Mouse (Mus musculus): ENCODE measurements around the gene Ccdc137. TPM values are rescaled to one million over a fixed set of nuclear protein-coding genes. Genes with fewer than 3 reads are reported as not detected.

The Ccdc137 gene
- polyA plus RNA-seq, 1 experiment from 2014 or later, result 35.5 TPM

GRCm38 (mm10) chr11:120491317-120492023, 33.6 kb downstream of the Ccdc137 start, which contains the start of gene Slc25a10:
TSS of gene Slc25a10 (plus strand) at chr11:120491840.
- Histone ChIP-seq H3K4me3 (peak within 1 kb of the TSS; percentile 99), H3K36me3 (peaks cover 45% of the 10 kb centered on the region)

GRCm38 (mm10) chr11:120492024-120492877, 34.3 kb downstream of the Ccdc137 start:
- under 1% methylated on average over 48 of the region's 48 CpGs for WGBS
- peaks cover 45% of the 10 kb centered on the region for H3K36me3 ChIP-seq
- ATAC-seq (ENCODE audit: borderline replicate concordance, extremely low read depth, low FRiP score, low TSS enrichment), result peak; percentile 21; the same call in 1 of the 2 replicates
- peak overlapping the region; percentile 86 for H3K9ac ChIP-seq
- H3K4me1 ChIP-seq, result peaks cover 37% of the 10 kb centered on the region
- H3K27me3 ChIP-seq, result no peaks in the 10 kb centered on the region
- no peaks in the 10 kb centered on the region for H3K9me3 ChIP-seq
- peak overlapping the region; percentile 85 for H3K27ac ChIP-seq
- H3K4me3 ChIP-seq, result peak overlapping the region; percentile 99
- H3K4me2 ChIP-seq, result peak overlapping the region; percentile 93

More at GRCm38 (mm10) chr11:120491317-120492023, 33.6 kb downstream of the Ccdc137 start, which contains the start of gene Slc25a10:
- Histone ChIP-seq H3K4me2 (peak within 1 kb of the TSS; percentile 93), H3K9ac (peak within 1 kb of the TSS; percentile 86), H3K4me1 (peaks cover 37% of the 10 kb centered on the region), H3K27ac (peak within 1 kb of the TSS; percentile 85), H3K9me3 (no peaks in the 10 kb centered on the region), H3K27me3 (no peaks in the 10 kb centered on the region)
- under 1% methylated on average over 27 of the region's 35 CpGs for WGBS
- peak; percentile 89 for ATAC-seq (ENCODE audit: borderline replicate concordance, extremely low read depth, low FRiP score, low TSS enrichment)

- WGBS, result 24% methylated on average over 3 of the region's 3 CpGs
- peak overlapping the region; percentile 99 for H3K4me3 ChIP-seq
- peak overlapping the region; percentile 93 for H3K4me2 ChIP-seq
- H3K27ac ChIP-seq, result peak overlapping the region; percentile 85
- H3K9me3 ChIP-seq, result no peaks in the 10 kb centered on the region
- no peaks in the 10 kb centered on the region for H3K27me3 ChIP-seq
- H3K4me1 ChIP-seq, result peaks cover 37% of the 10 kb centered on the region
- ATAC-seq (ENCODE audit: borderline replicate concordance, extremely low read depth, low FRiP score, low TSS enrichment), result no peak
- H3K36me3 ChIP-seq, result peaks cover 41% of the 10 kb centered on the region
- H3K9ac ChIP-seq, result peak overlapping the region; percentile 86
These were observed 34.9 kb downstream of the Ccdc137 start for GRCm38 (mm10) chr11:120492878-120493203.

GRCm38 (mm10) chr11:120493351-120493750, 35.4 kb downstream of the Ccdc137 start:
- peak overlapping the region; percentile 85 for H3K27ac ChIP-seq
- peak overlapping the region; percentile 99 for H3K4me3 ChIP-seq
- WGBS, result 41% methylated on average over 3 of the region's 3 CpGs
- H3K9ac ChIP-seq, result peak overlapping the region; percentile 86
- peak overlapping the region; percentile 93 for H3K4me2 ChIP-seq
- ATAC-seq (ENCODE audit: borderline replicate concordance, extremely low read depth, low FRiP score, low TSS enrichment), result no peak
- no peaks in the 10 kb centered on the region for H3K27me3 ChIP-seq
- no peaks in the 10 kb centered on the region for H3K9me3 ChIP-seq
- H3K4me1 ChIP-seq, result peaks cover 37% of the 10 kb centered on the region
- peaks cover 41% of the 10 kb centered on the region for H3K36me3 ChIP-seq

- ATAC-seq (ENCODE audit: borderline replicate concordance, extremely low read depth, low FRiP score, low TSS enrichment), result no peak
- Histone ChIP-seq H3K4me3 (0 out of 2 replicates have a peak overlapping the region, but pooled peaks have one; percentile 99), H3K27ac (no peak overlapping the region), H3K4me1 (peaks cover 37% of the 10 kb centered on the region), H3K9ac (no peak overlapping the region), H3K4me2 (peak overlapping the region; percentile 93), H3K36me3 (peaks cover 41% of the 10 kb centered on the region), H3K27me3 (no peaks in the 10 kb centered on the region), H3K9me3 (no peaks in the 10 kb centered on the region)
- WGBS, result 74% methylated on average over 3 of the region's 3 CpGs
These were observed 36.0 kb downstream of the Ccdc137 start for GRCm38 (mm10) chr11:120493911-120494310.

GRCm38 (mm10) chr11:120497436-120497835, 39.5 kb downstream of the Ccdc137 start:
- peaks cover 27% of the 10 kb centered on the region for H3K4me1 ChIP-seq
- 86% methylated on average over 3 of the region's 3 CpGs for WGBS
- H3K4me3 ChIP-seq, result no peak overlapping the region
- H3K9me3 ChIP-seq, result no peaks in the 10 kb centered on the region
- no peak overlapping the region for H3K4me2 ChIP-seq
- H3K27ac ChIP-seq, result no peak overlapping the region
- H3K27me3 ChIP-seq, result no peaks in the 10 kb centered on the region
- H3K9ac ChIP-seq, result no peak overlapping the region
- peaks cover 39% of the 10 kb centered on the region for H3K36me3 ChIP-seq
- no peak for ATAC-seq (ENCODE audit: borderline replicate concordance, extremely low read depth, low FRiP score, low TSS enrichment)

GRCm38 (mm10) chr11:120498226-120498625, 40.3 kb downstream of the Ccdc137 start:
- Histone ChIP-seq H3K27ac (no peak overlapping the region), H3K36me3 (peaks cover 39% of the 10 kb centered on the region), H3K4me3 (no peak overlapping the region), H3K9ac (no peak overlapping the region), H3K27me3 (no peaks in the 10 kb centered on the region), H3K9me3 (no peaks in the 10 kb centered on the region), H3K4me2 (no peak overlapping the region), H3K4me1 (peaks cover 19% of the 10 kb centered on the region)
- ATAC-seq (ENCODE audit: borderline replicate concordance, extremely low read depth, low FRiP score, low TSS enrichment), result no peak
- WGBS, result 88% methylated on average over 12 of the region's 12 CpGs

- no peak for ATAC-seq (ENCODE audit: borderline replicate concordance, extremely low read depth, low FRiP score, low TSS enrichment)
- Histone ChIP-seq H3K9me3 (no peaks in the 10 kb centered on the region), H3K4me2 (no peak overlapping the region), H3K4me1 (peaks cover 12% of the 10 kb centered on the region; the same call in 1 of the 2 replicates), H3K27me3 (no peaks in the 10 kb centered on the region), H3K9ac (no peak overlapping the region), H3K4me3 (no peak overlapping the region), H3K36me3 (peaks cover 39% of the 10 kb centered on the region), H3K27ac (no peak overlapping the region)
- 82% methylated on average over 5 of the region's 5 CpGs for WGBS
These were observed 41.0 kb downstream of the Ccdc137 start for GRCm38 (mm10) chr11:120498891-120499290.

GRCm38 (mm10) chr11:120499894-120500293, 42.0 kb downstream of the Ccdc137 start:
- Histone ChIP-seq H3K36me3 (peaks cover 34% of the 10 kb centered on the region), H3K4me3 (no peak overlapping the region), H3K9me3 (no peaks in the 10 kb centered on the region), H3K27ac (peak overlapping the region; percentile 47; the same call in 1 of the 2 replicates), H3K4me1 (peaks cover 10% of the 10 kb centered on the region; the same call in 1 of the 2 replicates), H3K4me2 (no peak overlapping the region), H3K27me3 (no peaks in the 10 kb centered on the region), H3K9ac (no peak overlapping the region)
- 66% methylated on average over 6 of the region's 6 CpGs for WGBS
- ATAC-seq (ENCODE audit: borderline replicate concordance, extremely low read depth, low FRiP score, low TSS enrichment), result no peak

- Histone ChIP-seq H3K9ac (no peak overlapping the region; the same call in 1 of the 2 replicates), H3K4me1 (peaks cover 10% of the 10 kb centered on the region; the same call in 1 of the 2 replicates), H3K27ac (peak overlapping the region; percentile 47; the same call in 1 of the 2 replicates), H3K27me3 (no peaks in the 10 kb centered on the region), H3K4me2 (no peak overlapping the region), H3K36me3 (peaks cover 30% of the 10 kb centered on the region), H3K4me3 (no peak overlapping the region), H3K9me3 (no peaks in the 10 kb centered on the region)
- WGBS, result 11% methylated on average over 3 of the region's 3 CpGs
- ATAC-seq (ENCODE audit: borderline replicate concordance, extremely low read depth, low FRiP score, low TSS enrichment), result 0 out of 2 replicates have a peak, but pooled peaks have one; percentile 21
These were observed 42.4 kb downstream of the Ccdc137 start for GRCm38 (mm10) chr11:120500357-120500756.

GRCm38 (mm10) chr11:120501018-120501417, 43.1 kb downstream of the Ccdc137 start:
- WGBS, result 50% methylated on average over 6 of the region's 6 CpGs
- Histone ChIP-seq H3K4me3 (no peak overlapping the region), H3K27ac (no peak overlapping the region), H3K9ac (no peak overlapping the region), H3K4me1 (peaks cover 10% of the 10 kb centered on the region; the same call in 1 of the 2 replicates), H3K36me3 (peaks cover 25% of the 10 kb centered on the region), H3K9me3 (no peaks in the 10 kb centered on the region), H3K27me3 (no peaks in the 10 kb centered on the region), H3K4me2 (no peak overlapping the region)
- ATAC-seq (ENCODE audit: borderline replicate concordance, extremely low read depth, low FRiP score, low TSS enrichment), result no peak
